ENCODE assay signal across 16 mouse cellular contexts in the genomic region with DNA sequence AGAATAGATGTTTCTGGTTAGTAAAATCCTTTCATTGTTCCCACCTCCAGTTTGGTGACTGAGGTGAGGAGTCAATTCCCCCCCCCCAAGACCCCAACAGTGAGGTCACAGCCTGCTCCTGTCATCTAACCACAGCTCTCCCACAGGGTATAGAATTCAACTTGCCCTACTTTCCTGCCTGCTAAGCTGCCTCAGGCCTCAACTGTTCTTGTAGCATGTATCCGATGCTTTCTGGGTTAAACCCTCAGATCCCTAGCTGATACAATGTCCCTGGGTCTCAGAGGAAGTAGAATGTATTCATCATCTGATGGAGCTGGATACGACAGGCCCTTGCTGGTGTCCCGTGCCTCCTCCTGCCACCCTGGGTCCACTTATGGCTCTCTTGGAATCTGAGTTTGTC.
"Had no signal": no experiment of that assay in that cellular context is flagged by ENCODE, and none has a peak within 500 bp of the region (broad histone marks: within the 10 kb centered on the region; RNA-seq: fewer than 3 reads in every experiment).

No protein-coding gene starts in this region.

- H3K9me3 ChIP-seq: neural tube, embryonic 12.5 days; neural tube, embryonic 13.5 days; neural tube, embryonic 15.5 days; stomach, embryonic 15.5 days had no signal

- DNase-seq: right cerebral cortex, adult 18-20 months; right cerebral cortex, postnatal 14 days; right cerebral cortex, postnatal 25 days; right cerebral cortex, postnatal 4 days; spleen, adult 18-20 months; thymus, adult 18-20 months; thymus, adult 2 months; thymus, postnatal 14 days; thymus, postnatal 25 days; thymus, postnatal 36 days; thymus, postnatal 4 days had no signal

- H3K36me3 ChIP-seq: neural tube, embryonic 12.5 days; neural tube, embryonic 13.5 days; neural tube, embryonic 15.5 days; stomach, embryonic 15.5 days had no signal

- H3K4me2 ChIP-seq: neural tube, embryonic 12.5 days; neural tube, embryonic 13.5 days; neural tube, embryonic 15.5 days; stomach, embryonic 15.5 days had no signal

- H3K27me3 ChIP-seq: neural tube, embryonic 12.5 days; neural tube, embryonic 13.5 days; neural tube, embryonic 15.5 days; stomach, embryonic 15.5 days had no signal

- H3K27ac ChIP-seq: neural tube, embryonic 12.5 days; neural tube, embryonic 13.5 days; neural tube, embryonic 15.5 days; stomach, embryonic 15.5 days; stomach, postnatal 0 days had no signal

- H3K4me3 ChIP-seq: neural tube, embryonic 12.5 days; neural tube, embryonic 13.5 days; neural tube, embryonic 15.5 days; stomach, embryonic 15.5 days had no signal

- H3K9ac ChIP-seq: neural tube, embryonic 12.5 days; neural tube, embryonic 13.5 days; neural tube, embryonic 15.5 days; stomach, embryonic 15.5 days had no signal
